In the genomic region with DNA sequence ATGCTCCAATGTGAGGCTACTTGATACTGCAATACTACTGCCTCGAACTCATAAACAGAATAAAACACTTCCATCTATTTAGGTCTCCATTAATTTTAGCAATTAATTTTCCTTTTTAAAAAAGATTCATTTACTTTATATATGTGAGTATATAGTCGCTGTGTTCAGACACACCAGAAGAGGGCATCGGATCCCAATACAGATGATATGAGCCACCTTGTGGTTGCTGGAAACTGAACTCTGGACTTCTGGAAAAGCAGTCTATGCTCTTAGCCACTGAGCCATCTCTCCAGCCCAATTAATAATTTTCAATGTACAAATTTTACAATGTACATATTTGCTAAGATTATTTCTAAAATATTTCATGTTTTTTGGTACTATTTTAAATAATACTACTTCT, we compare ENCODE assay signal across 21 mouse cellular contexts. TPM values are rescaled to one million over a fixed set of nuclear protein-coding genes. Genes with fewer than 3 reads are reported as not detected.
DNase-seq lines count a peak whose midpoint lies in the region; ATAC-seq and TF ChIP-seq lines count a peak whose summit lies in the region.
"Had no signal": no experiment of that assay in that cellular context is flagged by ENCODE, and none has a peak within 500 bp of the region (broad histone marks: within the 10 kb centered on the region; RNA-seq: fewer than 3 reads in every experiment).

No protein-coding gene starts in this region.

- intact Hi-C loops in gastrocnemius, adult 2 months (cut with DNase I), result no loop called here

- H3K4me3 ChIP-seq in gastrocnemius, adult 2 months, result no peak overlapping the region
- H3K4me3 ChIP-seq in kidney, postnatal 0 days (replicated peaks; ENCODE audit: low read depth, low read length), result no peak overlapping the region
- H3K4me3 ChIP-seq in midbrain, embryonic 11.5 days (ENCODE audit: low read depth, low read length), result no peak overlapping the region
- no peak overlapping the region for H3K4me3 ChIP-seq in midbrain, embryonic 16.5 days (ENCODE audit: low read depth, low read length)
- H3K4me3 ChIP-seq: embryonic facial prominence, embryonic 10.5 days; forebrain, embryonic 12.5 days; hindbrain, embryonic 13.5 days; limb, embryonic 10.5 days; lung, embryonic 15.5 days; megakaryocyte, embryonic 14.5 days; neural tube, embryonic 12.5 days had no signal

- WGBS in kidney, postnatal 0 days, result 95% methylated on average over 3 of the region's 3 CpGs
- 92% methylated on average over 3 of the region's 3 CpGs for WGBS in midbrain, embryonic 11.5 days
- over 99% methylated on average over 3 of the region's 3 CpGs for WGBS in midbrain, embryonic 16.5 days

- H3K9ac ChIP-seq in kidney, postnatal 0 days (ENCODE audit: low read depth, low read length), result no peak overlapping the region
- no peak overlapping the region for H3K9ac ChIP-seq in midbrain, embryonic 11.5 days (ENCODE audit: low read length)
- H3K9ac ChIP-seq in midbrain, embryonic 16.5 days (ENCODE audit: low read depth, low read length), result no peak overlapping the region
- H3K9ac ChIP-seq: forebrain, embryonic 12.5 days; hindbrain, embryonic 13.5 days; lung, embryonic 15.5 days; neural tube, embryonic 12.5 days had no signal

- TF ChIP-seq CTCF in gastrocnemius, adult 2 months (IDR thresholded peaks at IDR 0.05), result peak; percentile 42
- TF ChIP-seq CTCF in kidney, postnatal 0 days (IDR thresholded peaks at IDR 0.05; ENCODE audit: low read depth), result peak; percentile 47

- ATAC-seq in kidney, postnatal 0 days (replicated peaks; ENCODE audit: low FRiP score, low read depth), result no peak
- no peak for ATAC-seq in midbrain, embryonic 11.5 days (ENCODE audit: low FRiP score)
- no peak for ATAC-seq in midbrain, embryonic 16.5 days

- H3K4me1 ChIP-seq in kidney, postnatal 0 days (replicated peaks; ENCODE audit: insufficient read depth, low read length), result no peaks in the 10 kb centered on the region
- H3K4me1 ChIP-seq in midbrain, embryonic 11.5 days (ENCODE audit: control insufficient read depth, insufficient read depth, low read length), result no peaks in the 10 kb centered on the region
- H3K4me1 ChIP-seq in midbrain, embryonic 16.5 days (ENCODE audit: control insufficient read depth, insufficient read depth, low read length), result no peaks in the 10 kb centered on the region
- H3K4me1 ChIP-seq: embryonic facial prominence, embryonic 10.5 days; forebrain, embryonic 12.5 days; hindbrain, embryonic 13.5 days; limb, embryonic 10.5 days; lung, embryonic 15.5 days; megakaryocyte, embryonic 14.5 days; neural tube, embryonic 12.5 days had no signal

- H3K36me3 ChIP-seq in kidney, postnatal 0 days (ENCODE audit: insufficient read depth, low read length), result peaks cover 26% of the 10 kb centered on the region; the same call in 1 of the 2 replicates
- H3K36me3 ChIP-seq in midbrain, embryonic 11.5 days (ENCODE audit: control insufficient read depth, insufficient read depth, low read length), result peaks cover 12% of the 10 kb centered on the region; the same call in 1 of the 2 replicates
- H3K36me3 ChIP-seq in midbrain, embryonic 16.5 days (ENCODE audit: control insufficient read depth, insufficient read depth, low read length), result peaks cover 7% of the 10 kb centered on the region; the same call in 1 of the 2 replicates

- H3K27ac ChIP-seq in gastrocnemius, adult 2 months, result no peak overlapping the region
- H3K27ac ChIP-seq in kidney, postnatal 0 days, result no peak overlapping the region
- H3K27ac ChIP-seq in midbrain, embryonic 11.5 days (ENCODE audit: low read depth, low read length), result no peak overlapping the region
- H3K27ac ChIP-seq in midbrain, embryonic 16.5 days (ENCODE audit: low read length), result no peak overlapping the region
- H3K27ac ChIP-seq: embryonic facial prominence, embryonic 10.5 days; forebrain, embryonic 12.5 days; hindbrain, embryonic 13.5 days; limb, embryonic 10.5 days; lung, embryonic 15.5 days; neural tube, embryonic 12.5 days had no signal

- H3K4me2 ChIP-seq in kidney, postnatal 0 days (ENCODE audit: low read length), result no peak overlapping the region
- no peak overlapping the region for H3K4me2 ChIP-seq in midbrain, embryonic 11.5 days
- H3K4me2 ChIP-seq in midbrain, embryonic 16.5 days (ENCODE audit: low read length), result no peak overlapping the region
- H3K4me2 ChIP-seq: forebrain, embryonic 12.5 days; hindbrain, embryonic 13.5 days; liver, embryonic 11.5 days; lung, embryonic 15.5 days; neural tube, embryonic 12.5 days had no signal

- DNase-seq in gastrocnemius, adult 2 months, result no peak
- no peak for DNase-seq in gastrocnemius, postnatal 10 days
- DNase-seq in kidney, postnatal 0 days (ENCODE audit: low spot score), result no peak
- DNase-seq in kidney, adult 9 months, result no peak
- peak; percentile 37 for DNase-seq in midbrain, embryonic 11.5 days (ENCODE audit: low spot score, missing footprints)
- no peak for DNase-seq in cerebellum, postnatal 4 days (ENCODE audit: low spot score in 2 of 2)
- DNase-seq: adrenal gland, postnatal 36 days; cerebellum, adult 2 months; cerebellum, postnatal 36 days; gastrocnemius, postnatal 14 days; right cerebral cortex, postnatal 4 days had no signal

- H3K27me3 ChIP-seq in kidney, postnatal 0 days (ENCODE audit: insufficient read depth, low read length), result no peaks in the 10 kb centered on the region
- no peaks in the 10 kb centered on the region for H3K27me3 ChIP-seq in midbrain, embryonic 11.5 days (ENCODE audit: control insufficient read depth, insufficient read depth, low read length)
- H3K27me3 ChIP-seq in midbrain, embryonic 16.5 days (ENCODE audit: control insufficient read depth, insufficient read depth, low read depth, low read length), result no peaks in the 10 kb centered on the region
- H3K27me3 ChIP-seq: forebrain, embryonic 12.5 days; hindbrain, embryonic 13.5 days; lung, embryonic 15.5 days; megakaryocyte, embryonic 14.5 days; neural tube, embryonic 12.5 days had no signal

- H3K9me3 ChIP-seq in kidney, postnatal 0 days (replicated peaks; ENCODE audit: low read length), result no peaks in the 10 kb centered on the region
- H3K9me3 ChIP-seq in midbrain, embryonic 11.5 days (ENCODE audit: control insufficient read depth, low read length), result no peaks in the 10 kb centered on the region
- H3K9me3 ChIP-seq in midbrain, embryonic 16.5 days (replicated peaks; ENCODE audit: control insufficient read depth, low read length, poor library complexity, severe bottlenecking), result no peaks in the 10 kb centered on the region
- H3K9me3 ChIP-seq: embryonic facial prominence, embryonic 10.5 days; forebrain, embryonic 12.5 days; hindbrain, embryonic 13.5 days; limb, embryonic 10.5 days; lung, embryonic 15.5 days; megakaryocyte, embryonic 14.5 days; neural tube, embryonic 12.5 days had no signal

RNA-seq across cellular contexts. Expression of a gene that starts 53.0 kb away (rescaled TPM):
- 10 to 100 TPM; 10.3 to 12.4 TPM for total RNA-seq in gastrocnemius, adult 2 months (2021)
- 10 to 100 TPM; 16.7 to 18.7 TPM for total RNA-seq in gastrocnemius, postnatal 10 days (2021)
- polyA plus RNA-seq in kidney, postnatal 0 days (2015; fragmentation: Nextera tagmentation; extraction: Ambion mirVana), result 16.2 and 17.1 TPM in 2 replicates
- 4.7 and 5.3 TPM in 2 replicates for polyA plus RNA-seq in midbrain, embryonic 11.5 days (2014; fragmentation: Nextera tagmentation; extraction: Ambion mirVana)
- 3.5 and 3.6 TPM in 2 replicates for polyA plus RNA-seq in midbrain, embryonic 16.5 days (2015; fragmentation: Nextera tagmentation; extraction: Ambion mirVana)

RNA-seq across cellular contexts. Expression of a gene that starts 53.7 kb away (rescaled TPM):
- 1 to 10 TPM; 4.0 to 4.8 TPM for total RNA-seq in gastrocnemius, adult 2 months (2021)
- total RNA-seq in gastrocnemius, postnatal 10 days (2021), result 10 to 100 TPM; 10.2 to 16.9 TPM
- 5.3 and 5.5 TPM in 2 replicates for polyA plus RNA-seq in kidney, postnatal 0 days (2015; fragmentation: Nextera tagmentation; extraction: Ambion mirVana)
- 65.7 and 67.3 TPM in 2 replicates for polyA plus RNA-seq in midbrain, embryonic 11.5 days (2014; fragmentation: Nextera tagmentation; extraction: Ambion mirVana)
- 27.6 and 31.0 TPM in 2 replicates for polyA plus RNA-seq in midbrain, embryonic 16.5 days (2015; fragmentation: Nextera tagmentation; extraction: Ambion mirVana)
- total RNA-seq: MEL had no signal
